Mouse (Mus musculus) spleen, adult 2 months (tissue): ENCODE data around the gene Lbr. TPM values are rescaled to one million over a fixed set of nuclear protein-coding genes. Genes with fewer than 3 reads are reported as not detected.

Experiments
- DNase-seq, 2 experiments: peaks; one replicate each; pipeline versions ENCODE4 v3.0.0 to v3.0.0-alpha.2; 2012 to 2021; ENCODE audit warnings: low spot score in 2 of 2, low read depth in 1 of 2
- H3K27ac ChIP-seq: fragments of 200-500 bp; 2 replicates; pipeline ENCODE4 v1.5.1; 2012; ENCODE audit warnings: low read length, inconsistent platforms; ENCODE audit not compliant: insufficient read depth
- H3K27me3 ChIP-seq: fragments of 200-500 bp; 2 replicates; pipeline ENCODE4 v1.6.1; 2012; ENCODE audit warnings: mild to moderate bottlenecking, moderate library complexity, low read length, inconsistent platforms; ENCODE audit not compliant: control insufficient read depth, insufficient read depth
- H3K36me3 ChIP-seq: fragments of 200-500 bp; 2 replicates; pipeline ENCODE4 v1.6.1; 2012; ENCODE audit warnings: mild to moderate bottlenecking, low read length, inconsistent platforms; ENCODE audit not compliant: control insufficient read depth, insufficient read depth
- H3K4me1 ChIP-seq: fragments of 200-500 bp; 2 replicates; pipeline ENCODE4 v1.6.1; 2011; ENCODE audit warnings: inconsistent platforms; ENCODE audit not compliant: control insufficient read depth, insufficient read depth, insufficient read length
- H3K4me3 ChIP-seq: fragments of 200-500 bp; 2 replicates; pipeline ENCODE4 v1.5.1; 2011; ENCODE audit warnings: mild to moderate bottlenecking, inconsistent platforms; ENCODE audit not compliant: insufficient read depth, insufficient read length; ENCODE audit errors: extremely low read depth
- CTCF ChIP-seq: fragments of 200-500 bp; IDR thresholded peaks from 2 replicates; pipeline ENCODE4 v1.5.1; 2011; ENCODE audit warnings: mild to moderate bottlenecking, inconsistent platforms; ENCODE audit not compliant: insufficient read depth, insufficient read length, insufficient replicate concordance; ENCODE audit errors: extremely low read depth
- POLR2A ChIP-seq: fragments of 200-500 bp; IDR thresholded peaks from 2 replicates; pipeline ENCODE4 v1.6.1; 2011; ENCODE audit warnings: low read depth, low read length, inconsistent platforms
- WGBS: fragments of 180-500 bp; shearing (Covaris S2); methylation state at CpG from one replicate; pipeline ENCODE4 v1.1.7; 2018; 5-methylcytosine and 5-hydroxymethylcytosine counted together
- polyA plus RNA-seq: library from polyadenylated mRNA; depleted of rRNA; stranded (reverse); fragments of >200 nt; gene quantifications from 2 replicates; pipeline ENCODE4 v1.2.3, GENCODE M21; 2012

Gene Lbr
- polyA plus RNA-seq, 1 experiment, result 50.5 TPM

DNA sequence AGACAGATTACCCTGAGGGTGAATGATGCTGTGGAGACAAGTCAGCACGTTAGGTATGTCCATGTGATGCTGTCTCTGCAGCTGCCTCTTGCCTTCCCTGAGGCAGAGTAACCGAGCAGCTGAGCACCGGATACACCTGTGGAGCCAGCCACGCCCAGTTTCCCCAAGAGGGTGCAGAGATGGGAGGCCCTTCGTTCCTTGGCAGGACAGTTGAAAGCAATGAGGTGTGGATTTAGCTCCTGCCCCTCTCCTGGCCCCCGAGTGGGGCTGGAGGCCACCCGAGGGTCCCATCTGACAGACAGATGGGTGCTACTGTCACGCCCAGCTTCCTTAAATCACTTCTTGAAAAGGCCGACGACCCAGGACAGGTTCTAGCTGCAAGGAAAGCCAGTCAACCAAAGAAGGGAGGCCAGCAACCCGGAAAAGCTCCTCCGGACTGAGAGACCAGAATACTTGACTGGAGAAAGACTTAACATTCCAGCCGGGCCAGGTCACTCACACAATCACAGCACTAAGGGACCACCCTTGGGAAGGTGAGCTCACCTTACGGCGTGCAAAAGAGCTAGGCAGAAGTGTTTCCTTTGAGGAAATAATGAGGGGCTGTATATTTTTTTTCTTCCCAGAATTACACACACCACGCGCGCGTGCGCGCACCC lies 10.4 kb upstream of the Lbr start:
- H3K27me3 ChIP-seq, result no peaks in the 10 kb centered on the region
- peak; percentile 81 to 88 for DNase-seq
- H3K4me1 ChIP-seq, result peaks cover 5% of the 10 kb centered on the region; the same call in 1 of the 2 replicates
- peak overlapping the region; percentile 94 for H3K27ac ChIP-seq
- H3K4me3 ChIP-seq, result peak overlapping the region; percentile 57
- 3% methylated on average over 21 of the region's 21 CpGs for WGBS
- TF ChIP-seq POLR2A (peak; percentile 59), CTCF (no peak)
- H3K36me3 ChIP-seq, result no peaks in the 10 kb centered on the region

DNA sequence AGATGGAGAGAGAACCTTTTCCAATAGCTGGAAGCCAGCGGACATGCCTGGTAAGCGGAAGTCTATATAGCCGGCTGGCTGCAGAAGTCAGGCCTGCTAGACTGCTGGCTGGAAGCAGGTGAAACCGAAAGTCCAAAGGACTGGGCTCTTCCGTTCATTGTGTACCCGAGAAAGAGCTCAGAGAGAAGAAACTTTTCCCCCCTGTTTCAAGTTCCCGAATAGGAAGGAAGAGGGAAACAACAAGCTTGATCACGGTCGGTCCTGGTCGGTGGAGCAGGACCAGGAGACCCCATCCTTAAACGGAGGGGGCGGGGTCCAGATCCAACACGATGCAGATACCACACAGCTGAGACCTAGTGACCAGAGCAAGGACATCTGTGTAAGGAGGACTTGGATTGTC lies 9.6 kb upstream of the Lbr start:
- TF ChIP-seq CTCF, result no peak
- no peak for TF ChIP-seq POLR2A
- Histone ChIP-seq H3K4me1 (peaks cover 7% of the 10 kb centered on the region; the same call in 1 of the 2 replicates), H3K27ac (peak overlapping the region; percentile 84), H3K27me3 (no peaks in the 10 kb centered on the region), H3K4me3 (peak overlapping the region; percentile 57), H3K36me3 (no peaks in the 10 kb centered on the region)
- 5% methylated on average over 13 of the region's 13 CpGs for WGBS
- DNase-seq, result peak in 1 of 2 experiments; percentile 47

DNA sequence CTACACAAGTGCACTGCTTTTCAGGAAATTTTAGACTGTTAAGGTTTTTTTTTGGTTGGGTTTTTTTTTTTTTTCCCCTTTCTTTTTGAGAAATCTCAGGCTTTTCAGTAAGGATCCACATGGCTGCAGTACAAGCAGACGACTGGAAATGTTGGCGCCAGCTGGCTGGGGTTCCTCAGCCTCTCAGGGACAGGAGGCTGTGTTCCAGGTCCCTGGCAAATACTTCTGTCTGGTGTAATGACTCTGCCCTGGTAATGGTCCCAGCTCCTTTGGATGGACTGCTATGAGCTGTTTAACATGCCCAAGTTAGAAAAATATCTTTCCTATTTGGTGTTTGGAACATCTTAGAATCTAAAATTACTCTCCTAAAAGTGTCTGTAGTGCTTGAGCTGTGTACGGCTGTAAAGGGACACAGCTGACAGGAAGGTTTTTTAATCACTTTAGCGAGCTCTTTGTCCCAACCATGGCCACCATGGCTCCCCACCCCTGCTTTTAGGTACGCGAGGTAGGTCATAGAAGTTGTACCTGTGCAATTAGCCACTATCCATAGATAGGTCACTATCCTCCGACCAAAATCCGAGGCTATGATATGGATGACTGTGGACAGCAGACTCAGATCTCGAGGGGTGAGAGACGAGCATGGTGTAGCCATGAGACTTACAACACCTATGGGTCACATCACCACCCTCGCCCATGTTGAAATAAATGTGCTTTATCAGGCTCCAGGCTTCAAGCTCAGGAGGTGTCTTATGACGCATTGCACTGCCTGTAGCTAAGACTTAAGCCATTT lies 8.9 kb upstream of the Lbr start:
- H3K4me3 ChIP-seq, result no peak overlapping the region
- no peak for DNase-seq

DNA sequence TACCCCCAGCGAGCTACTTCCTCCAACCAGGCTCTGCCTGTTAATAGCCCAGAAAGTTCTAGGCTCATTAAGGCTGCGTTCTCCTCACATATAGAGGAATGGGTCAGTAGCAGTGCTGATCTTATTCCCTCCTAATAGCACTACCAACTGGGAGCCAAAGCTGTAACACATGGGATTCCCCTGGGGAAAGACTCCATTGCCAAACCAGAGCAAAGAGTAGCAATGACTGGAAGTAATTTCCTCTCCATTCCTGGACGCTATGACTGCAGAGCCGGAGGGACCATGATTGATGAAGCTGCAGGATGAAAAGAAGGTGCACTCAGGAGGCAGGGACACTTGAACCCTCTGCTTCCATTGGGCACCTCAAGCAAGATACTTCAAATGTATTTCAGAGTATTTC lies 7.6 kb upstream of the Lbr start:
- WGBS, result 87% methylated on average over 4 of the region's 4 CpGs
- H3K27ac ChIP-seq, result no peak overlapping the region
- DNase-seq, result no peak
- no peak overlapping the region for H3K4me3 ChIP-seq
- H3K27me3 ChIP-seq, result no peaks in the 10 kb centered on the region
- TF ChIP-seq CTCF, result no peak
- no peak for TF ChIP-seq POLR2A
- H3K4me1 ChIP-seq, result peaks cover 11% of the 10 kb centered on the region; the same call in 1 of the 2 replicates
- H3K36me3 ChIP-seq, result no peaks in the 10 kb centered on the region

More for the DNA sequence above, 8.9 kb upstream of the Lbr start:
- Histone ChIP-seq H3K27me3 (no peaks in the 10 kb centered on the region), H3K27ac (peak overlapping the region; percentile 84), H3K4me1 (peaks cover 7% of the 10 kb centered on the region; the same call in 1 of the 2 replicates), H3K36me3 (no peaks in the 10 kb centered on the region)
- 74% methylated on average over 12 of the region's 12 CpGs for WGBS
- TF ChIP-seq POLR2A (no peak), CTCF (no peak)

DNA sequence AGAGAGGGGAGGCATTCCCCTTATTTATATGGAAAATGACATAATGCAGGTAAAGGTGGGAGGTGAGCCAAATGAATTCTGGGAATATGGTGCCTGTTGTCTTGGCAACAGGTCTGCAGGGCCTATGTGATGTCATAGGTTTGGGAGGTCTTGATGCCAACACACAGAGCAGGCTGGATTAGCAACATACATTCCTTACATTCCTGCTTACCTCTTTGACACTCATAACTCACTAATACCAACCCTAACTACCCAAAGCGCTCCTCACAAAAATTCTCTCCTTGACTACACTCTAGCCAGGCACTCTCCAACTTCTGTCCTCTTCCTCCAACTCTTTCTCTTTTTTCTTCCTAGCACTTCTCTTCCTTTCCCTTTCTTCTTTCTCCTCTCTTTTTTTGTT lies 5.4 kb upstream of the Lbr start:
- no peaks in the 10 kb centered on the region for H3K36me3 ChIP-seq
- 95% methylated on average over 1 of the region's 1 CpGs for WGBS
- H3K4me1 ChIP-seq, result peaks cover 14% of the 10 kb centered on the region; the same call in 1 of the 2 replicates
- H3K27ac ChIP-seq, result no peak overlapping the region
- DNase-seq, result no peak
- no peak overlapping the region for H3K4me3 ChIP-seq
- TF ChIP-seq POLR2A, result no peak
- no peak for TF ChIP-seq CTCF
- H3K27me3 ChIP-seq, result no peaks in the 10 kb centered on the region

DNA sequence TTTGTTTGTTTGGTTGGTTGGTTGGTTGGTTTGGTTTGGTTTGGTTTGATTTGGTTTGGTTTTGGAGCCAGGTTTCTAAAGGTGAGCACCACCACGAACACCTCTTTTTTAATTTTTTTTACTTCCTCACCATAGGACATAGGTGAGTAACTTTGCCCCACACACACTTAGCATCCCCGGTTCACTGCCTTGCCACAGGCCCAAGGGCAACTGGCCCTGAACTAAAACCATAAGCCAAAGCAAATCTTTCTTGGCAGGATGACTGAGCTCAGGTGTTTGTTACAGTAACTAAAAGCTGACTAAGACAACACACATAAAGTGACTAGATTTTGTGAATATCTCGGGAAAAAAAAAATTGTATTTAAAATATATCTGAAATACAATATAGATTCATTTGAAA lies 4.5 kb upstream of the Lbr start:
- WGBS, result 47% methylated on average over 3 of the region's 3 CpGs
- TF ChIP-seq CTCF (no peak), POLR2A (no peak)
- H3K27ac ChIP-seq, result no peak overlapping the region
- no peak for DNase-seq
- H3K36me3 ChIP-seq, result no peaks in the 10 kb centered on the region
- peaks cover 14% of the 10 kb centered on the region; the same call in 1 of the 2 replicates for H3K4me1 ChIP-seq
- no peaks in the 10 kb centered on the region for H3K27me3 ChIP-seq
- H3K4me3 ChIP-seq, result no peak overlapping the region
